Mouse (Mus musculus): ENCODE measurements around the gene Mllt11. TPM values are rescaled to one million over a fixed set of nuclear protein-coding genes. Genes with fewer than 3 reads are reported as not detected.

The Mllt11 gene
- 11.2 and 11.8 TPM in 2 replicates for polyA plus RNA-seq (2015; fragmentation: Nextera tagmentation; extraction: Ambion mirVana)

- Histone ChIP-seq H3K27ac (peak within 1 kb of the TSS; percentile 97), H3K36me3 (ENCODE audit: insufficient read depth, low read length) (peaks cover 40% of the 10 kb centered on the region), H3K4me3 (replicated peaks; ENCODE audit: low read depth, low read length) (peak within 1 kb of the TSS; percentile 98; the same call in 1 of the 2 replicates), H3K27me3 (ENCODE audit: insufficient read depth, low read length) (no peaks in the 10 kb centered on the region), H3K4me1 (replicated peaks; ENCODE audit: insufficient read depth, low read length) (peaks cover 22% of the 10 kb centered on the region), H3K9ac (ENCODE audit: low read depth, low read length) (peak within 1 kb of the TSS; percentile 96), H3K9me3 (replicated peaks; ENCODE audit: low read length) (no peaks in the 10 kb centered on the region), H3K4me2 (ENCODE audit: low read length) (peak within 1 kb of the TSS; percentile 93)
- DNase-seq (ENCODE audit: low spot score) (no peak), ATAC-seq (replicated peaks; ENCODE audit: low FRiP score, low read depth) (no peak)
- 46% methylated on average over 13 of the region's 13 CpGs for WGBS
- no peak for TF ChIP-seq CTCF (IDR thresholded peaks at IDR 0.05; ENCODE audit: low read depth)
These were observed at the start of gene Mllt11 for GRCm38 (mm10) chr3:95231298-95232221. Mllt11 (minus strand) TSS chr3:95232171.

- ATAC-seq (replicated peaks; ENCODE audit: low FRiP score, low read depth), result peak; percentile 85
- WGBS, result under 1% methylated on average over 53 of the region's 53 CpGs
- no peaks in the 10 kb centered on the region for H3K9me3 ChIP-seq (replicated peaks; ENCODE audit: low read length)
These were observed 49.5 kb upstream of the Mllt11 start, which contains the start of the genes Mindy1 and Prune1 for GRCm38 (mm10) chr3:95281216-95282126. Mindy1 (plus strand) TSS chr3:95281345. Prune1 (minus strand) TSS chr3:95282076.

GRCm38 (mm10) chr3:95280747-95281146 lies 48.8 kb upstream of the Mllt11 start:
- 11% methylated on average over 8 of the region's 8 CpGs for WGBS
- Histone ChIP-seq H3K9me3 (replicated peaks; ENCODE audit: low read length) (no peaks in the 10 kb centered on the region), H3K36me3 (ENCODE audit: insufficient read depth, low read length) (no peaks in the 10 kb centered on the region), H3K27me3 (ENCODE audit: insufficient read depth, low read length) (no peaks in the 10 kb centered on the region), H3K4me2 (ENCODE audit: low read length) (peak overlapping the region; percentile 75), H3K4me1 (replicated peaks; ENCODE audit: insufficient read depth, low read length) (peaks cover 15% of the 10 kb centered on the region), H3K4me3 (replicated peaks; ENCODE audit: low read depth, low read length) (peak overlapping the region; percentile 58), H3K9ac (ENCODE audit: low read depth, low read length) (peak overlapping the region; percentile 72), H3K27ac (peak overlapping the region; percentile 97)
- TF ChIP-seq CTCF (IDR thresholded peaks at IDR 0.05; ENCODE audit: low read depth), result 0 out of 2 replicates have a peak, but pooled peaks have one; percentile 14
- DNase-seq (ENCODE audit: low spot score) (peak; percentile 57), ATAC-seq (replicated peaks; ENCODE audit: low FRiP score, low read depth) (no peak)

More at GRCm38 (mm10) chr3:95281216-95282126, 49.5 kb upstream of the Mllt11 start, which contains the start of the genes Mindy1 and Prune1:
- peak within 1 kb of the TSS; percentile 75 for H3K4me2 ChIP-seq (ENCODE audit: low read length)
- H3K36me3 ChIP-seq (ENCODE audit: insufficient read depth, low read length), result no peaks in the 10 kb centered on the region
- H3K4me1 ChIP-seq (replicated peaks; ENCODE audit: insufficient read depth, low read length), result peaks cover 20% of the 10 kb centered on the region
- peak; percentile 61 for TF ChIP-seq CTCF (IDR thresholded peaks at IDR 0.05; ENCODE audit: low read depth)
- peak within 1 kb of the TSS; percentile 77 for H3K9ac ChIP-seq (ENCODE audit: low read depth, low read length)
- H3K27me3 ChIP-seq (ENCODE audit: insufficient read depth, low read length), result no peaks in the 10 kb centered on the region
- H3K27ac ChIP-seq, result peak within 1 kb of the TSS; percentile 97
- DNase-seq (ENCODE audit: low spot score), result peak; percentile 99
- peak within 1 kb of the TSS; percentile 58 for H3K4me3 ChIP-seq (replicated peaks; ENCODE audit: low read depth, low read length)

- no peak for DNase-seq (ENCODE audit: low spot score)
- TF ChIP-seq CTCF (IDR thresholded peaks at IDR 0.05; ENCODE audit: low read depth), result no peak
- ATAC-seq (replicated peaks; ENCODE audit: low FRiP score, low read depth), result no peak
- H3K4me3 ChIP-seq (replicated peaks; ENCODE audit: low read depth, low read length), result no peak overlapping the region
- no peaks in the 10 kb centered on the region for H3K36me3 ChIP-seq (ENCODE audit: insufficient read depth, low read length)
- no peak overlapping the region for H3K4me2 ChIP-seq (ENCODE audit: low read length)
- no peak overlapping the region for H3K9ac ChIP-seq (ENCODE audit: low read depth, low read length)
- 63% methylated on average over 1 of the region's 1 CpGs for WGBS
- H3K27ac ChIP-seq, result no peak overlapping the region
- no peaks in the 10 kb centered on the region for H3K4me1 ChIP-seq (replicated peaks; ENCODE audit: insufficient read depth, low read length)
- H3K27me3 ChIP-seq (ENCODE audit: insufficient read depth, low read length), result no peaks in the 10 kb centered on the region
- no peaks in the 10 kb centered on the region for H3K9me3 ChIP-seq (replicated peaks; ENCODE audit: low read length)
These were observed 45.2 kb upstream of the Mllt11 start for GRCm38 (mm10) chr3:95277149-95277551.

- 62% methylated on average over 5 of the region's 5 CpGs for WGBS
- ATAC-seq (replicated peaks; ENCODE audit: low FRiP score, low read depth) (no peak), DNase-seq (ENCODE audit: low spot score) (no peak)
- Histone ChIP-seq H3K27ac (no peak overlapping the region), H3K9ac (ENCODE audit: low read depth, low read length) (no peak overlapping the region), H3K4me3 (replicated peaks; ENCODE audit: low read depth, low read length) (no peak overlapping the region), H3K4me1 (replicated peaks; ENCODE audit: insufficient read depth, low read length) (no peaks in the 10 kb centered on the region), H3K36me3 (ENCODE audit: insufficient read depth, low read length) (no peaks in the 10 kb centered on the region), H3K4me2 (ENCODE audit: low read length) (no peak overlapping the region), H3K9me3 (replicated peaks; ENCODE audit: low read length) (no peaks in the 10 kb centered on the region), H3K27me3 (ENCODE audit: insufficient read depth, low read length) (no peaks in the 10 kb centered on the region)
- TF ChIP-seq CTCF (IDR thresholded peaks at IDR 0.05; ENCODE audit: low read depth), result no peak
These were observed 44.5 kb upstream of the Mllt11 start for GRCm38 (mm10) chr3:95276428-95276934.
